Mouse (Mus musculus) pancreas, adult 10 weeks (tissue): ENCODE measurements around the gene Smdt1. TPM values are rescaled to one million over a fixed set of nuclear protein-coding genes. Genes with fewer than 3 reads are reported as not detected.

Experiments
- polyA plus RNA-seq: library from polyadenylated mRNA; stranded (reverse); fragments of 350-450 nt; fragmentation: Illumina TruSeq; extraction: RNeasy Lipid Tissue Mini Kit (QIAGEN cat#74804); gene quantifications from one replicate; pipeline ENCODE4 v1.2.3, GENCODE M21; 2015; ENCODE audit warnings: low read depth, low replicate concordance; ENCODE audit not compliant: insufficient read depth

Gene Smdt1
- 65.3 TPM for polyA plus RNA-seq

DNA sequence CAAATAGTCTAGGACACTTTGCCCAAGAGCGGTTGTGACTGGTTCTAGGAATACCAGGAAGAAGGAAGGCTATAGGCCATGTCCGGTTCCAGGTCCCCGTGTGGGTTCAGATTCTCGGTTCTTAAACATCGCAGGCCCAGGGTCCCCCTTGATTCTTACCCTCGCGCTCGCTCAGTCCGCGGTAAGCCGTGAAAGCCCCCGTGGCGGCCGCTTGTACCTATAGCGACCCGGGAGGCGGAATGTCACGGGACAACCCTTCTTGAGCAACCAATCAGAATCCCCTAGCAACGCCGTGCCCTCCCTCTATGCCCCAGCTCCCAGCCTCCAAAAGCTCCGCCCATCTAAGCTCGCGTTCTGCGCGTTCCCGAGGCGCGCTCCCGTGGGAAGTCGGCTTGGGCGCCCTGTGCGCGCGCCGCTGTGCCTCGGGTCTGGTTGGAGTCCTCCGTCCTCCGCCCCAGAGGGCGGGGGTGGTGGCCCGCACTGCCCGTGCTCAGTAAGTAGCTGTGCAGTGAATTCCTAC is at the start of gene Smdt1, which contains the start of the genes Naga and Pheta2:
TSS of gene Smdt1 (plus strand) at position 367 of the 520 bp plus-strand sequence.
TSS of gene Naga (minus strand) at position 333 of the 520 bp plus-strand sequence.
TSS of gene Pheta2 (plus strand) at position 350 of the 520 bp plus-strand sequence.

DNA sequence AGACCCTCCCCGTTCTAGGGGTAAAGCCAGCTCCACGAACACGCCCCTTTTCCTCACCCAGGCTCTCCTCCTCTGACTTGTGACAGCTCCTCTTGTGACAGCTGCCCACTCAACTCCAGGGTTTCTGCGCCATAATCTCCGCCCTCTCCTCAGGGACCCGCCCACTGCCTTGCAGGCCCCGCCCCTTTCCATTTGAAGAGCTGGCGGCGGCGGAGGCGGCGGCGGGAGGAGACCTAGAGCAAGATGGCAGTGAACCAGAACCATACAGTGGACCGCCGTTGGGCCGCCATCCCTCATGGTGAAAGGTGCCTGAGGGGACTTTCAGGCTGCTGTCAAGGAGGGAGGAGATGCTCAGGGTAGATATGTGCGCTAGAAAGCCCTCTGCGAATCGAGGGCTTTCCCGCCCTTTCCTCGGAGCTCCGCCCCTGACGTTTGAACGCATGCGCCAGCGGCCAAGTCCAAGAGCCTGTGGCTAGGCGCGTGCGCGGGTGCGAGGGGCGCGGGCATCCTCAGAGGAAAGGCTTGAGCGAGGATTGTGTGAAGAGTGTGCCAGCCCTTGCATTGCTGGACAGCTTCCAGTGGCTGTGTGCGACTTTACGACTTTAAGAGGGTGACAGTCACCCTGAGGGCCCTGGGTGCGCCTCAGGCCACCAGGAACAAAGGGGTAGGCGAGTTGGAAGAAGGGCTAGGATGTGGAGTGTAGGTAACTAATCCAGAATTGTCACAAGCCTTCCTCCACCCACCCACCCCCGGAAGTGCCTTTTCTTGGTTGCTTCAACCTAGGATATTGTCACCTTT is 39.8 kb upstream of the Smdt1 start, which contains the start of gene Wbp2nl:
TSS of gene Wbp2nl (plus strand) at position 191 of the 798 bp plus-strand sequence.

DNA sequence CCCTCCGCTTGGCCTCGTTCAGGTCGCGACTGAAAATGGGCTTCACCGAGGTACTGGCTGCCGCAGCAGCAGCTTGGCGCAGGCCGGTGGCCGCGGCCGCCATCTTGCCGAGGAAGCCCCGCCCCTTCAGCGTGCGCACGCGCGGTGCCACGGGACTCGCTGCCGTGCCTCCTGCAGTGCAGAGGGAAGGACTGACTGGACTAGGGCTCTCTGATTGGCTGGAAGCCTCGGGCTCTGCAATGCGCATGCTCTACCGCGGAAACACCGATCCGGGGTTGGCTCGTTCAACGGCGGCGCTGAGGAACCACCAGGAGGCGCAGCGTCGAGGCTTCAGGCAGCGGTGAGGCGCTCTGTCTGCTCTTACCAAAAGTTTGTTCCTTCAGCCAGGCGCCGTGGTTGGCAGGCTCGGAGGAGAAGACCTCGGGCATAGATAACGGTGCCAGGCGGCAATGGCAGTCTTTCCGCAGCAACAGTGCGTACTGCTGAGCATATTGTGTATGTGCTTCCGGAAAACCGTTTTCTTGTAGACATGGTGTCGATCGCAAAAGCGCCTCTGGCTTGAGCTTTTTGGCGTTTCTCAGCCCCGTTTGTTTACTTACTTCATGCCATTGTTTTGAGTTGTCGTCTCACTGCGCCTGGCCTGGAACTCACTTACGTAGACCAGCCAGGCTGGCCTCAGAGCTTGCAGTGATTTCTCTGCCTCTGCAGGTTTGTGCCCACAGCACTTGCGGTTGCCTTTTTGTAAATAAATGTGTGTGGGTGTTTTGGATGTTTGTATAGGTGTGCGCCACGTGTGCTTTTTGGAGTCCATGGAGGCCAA is 15.6 kb downstream of the Smdt1 start, which contains the start of gene Ndufa6:
TSS of gene Ndufa6 (minus strand) at position 197 of the 820 bp plus-strand sequence.

DNA sequence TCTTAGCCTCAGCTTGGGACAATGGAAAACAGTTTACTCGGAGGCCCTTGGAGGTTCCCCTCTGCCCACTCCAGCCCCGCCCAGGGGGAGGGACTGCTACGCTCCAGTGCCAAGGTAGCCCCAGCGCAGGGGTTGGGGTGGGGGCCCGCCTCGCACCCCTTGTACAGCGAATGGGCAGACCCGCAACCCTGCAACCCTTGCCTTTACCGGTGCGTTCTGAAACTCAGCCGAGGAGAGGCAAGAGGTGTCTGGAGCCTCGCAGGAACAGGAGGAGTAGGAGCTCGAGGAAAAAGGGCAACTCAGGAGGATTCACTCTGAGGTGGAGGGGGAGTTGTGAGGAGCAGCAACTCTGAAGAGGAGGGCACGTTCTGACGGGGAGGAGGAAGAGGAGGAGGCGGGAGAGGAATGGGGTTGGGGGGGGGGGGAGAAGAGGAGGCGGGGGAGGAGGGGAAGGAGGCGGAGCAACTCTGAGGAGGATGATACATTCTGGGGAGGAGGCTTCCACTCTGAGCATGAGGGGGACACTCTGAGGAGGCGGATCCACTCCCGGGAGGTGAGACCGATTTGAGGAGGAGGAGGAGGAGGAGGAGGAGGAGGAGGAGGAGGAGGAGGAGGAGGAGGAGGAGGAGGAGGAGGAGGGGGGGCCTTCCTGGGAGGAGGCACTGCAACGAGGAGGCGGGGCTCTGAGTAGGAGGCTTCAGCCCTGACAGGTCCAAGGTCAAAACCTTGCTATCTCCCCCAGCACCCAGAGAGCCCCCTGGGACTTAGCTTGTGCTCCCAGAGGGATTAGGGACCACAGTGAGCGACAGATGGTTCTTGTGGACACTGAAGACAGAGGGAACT is 41.3 kb downstream of the Smdt1 start, which contains the start of gene Cyp2d22:
TSS of gene Cyp2d22 (minus strand) at position 390 of the 843 bp plus-strand sequence.

DNA sequence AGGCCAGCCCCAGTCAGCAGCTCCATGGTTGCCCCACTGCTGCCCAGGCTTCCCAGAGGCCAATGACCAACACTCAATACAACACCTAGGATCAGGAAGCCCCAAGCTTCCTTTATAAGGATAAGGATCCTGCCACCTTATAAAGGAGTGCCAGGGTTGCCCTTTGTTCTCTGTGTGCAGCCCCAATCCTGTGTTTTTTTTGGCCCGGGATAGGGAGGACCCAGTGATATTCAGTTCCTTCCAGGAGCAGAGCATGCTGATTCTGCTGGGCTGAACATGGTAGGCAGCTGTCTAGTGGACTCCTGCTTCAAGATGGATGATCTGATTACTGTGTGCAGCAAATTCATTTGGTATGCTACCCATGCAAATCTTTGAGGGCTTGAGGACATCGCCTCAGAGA is 55.2 kb downstream of the Smdt1 start, which contains the start of gene Cyp2d11:
TSS of gene Cyp2d11 (minus strand) at position 101 of the 400 bp plus-strand sequence.

Other genes starting within 250 kb of the Smdt1 start
- gene Ccdc134, start 211.0 kb upstream of the Smdt1 start, polyA plus RNA-seq, result 9.6 TPM
- 12.1 TPM for gene Srebf2, start 191.8 kb upstream of the Smdt1 start, polyA plus RNA-seq
- not detected for gene Shisa8, start 126.1 kb upstream of the Smdt1 start, polyA plus RNA-seq
- gene Tnfrsf13c, start 114.6 kb upstream of the Smdt1 start, polyA plus RNA-seq, result not detected
- gene Cenpm, start 94.2 kb upstream of the Smdt1 start, polyA plus RNA-seq, result not detected
- not detected for gene 1500009C09Rik, start 86.6 kb upstream of the Smdt1 start, polyA plus RNA-seq
- 1.0 TPM for gene Sept3, start 64.1 kb upstream of the Smdt1 start, polyA plus RNA-seq
- not detected for gene Wbp2nl, start 40.0 kb upstream of the Smdt1 start, polyA plus RNA-seq
- 38.1 TPM for gene Naga, start within 50 bp of the Smdt1 start, polyA plus RNA-seq
- gene Pheta2, start within 50 bp of the Smdt1 start, polyA plus RNA-seq, result not detected
- gene Ndufa6, start 15.4 kb downstream of the Smdt1 start, polyA plus RNA-seq, result 106 TPM
- 20.4 TPM for gene Cyp2d22, start 41.3 kb downstream of the Smdt1 start, polyA plus RNA-seq
- not detected for gene Cyp2d11, start 55.1 kb downstream of the Smdt1 start, polyA plus RNA-seq
- gene Cyp2d10, start 68.2 kb downstream of the Smdt1 start, polyA plus RNA-seq, result not detected
- gene Cyp2d9, start 94.5 kb downstream of the Smdt1 start, polyA plus RNA-seq, result not detected
- gene Cyp2d12, start 216.1 kb downstream of the Smdt1 start, polyA plus RNA-seq, result not detected